Mouse (Mus musculus) erythroblast, embryonic 14.5 days (primary cell): ENCODE results near the gene Drc1.

Experiments used
- GATA1 ChIP-seq: IDR thresholded peaks from 2 replicates; pipeline ENCODE4 v1.6.1; 2012; ENCODE audit warnings: low read length, inconsistent platforms, mixed read lengths
- TAL1 ChIP-seq: IDR thresholded peaks from 3 replicates; pipeline ENCODE4 v1.6.1; 2012; ENCODE audit warnings: low read length, inconsistent platforms, mixed read lengths

- TF ChIP-seq TAL1, result no peak
- no peak for TF ChIP-seq GATA1
These were observed 73.9 kb downstream of the Drc1 start for GRCm38 (mm10) chr5:30355114-30355513.
